ENCODE assay signal across 8 mouse cellular contexts in genomic region chr1:90928575-90928934, GRCm38 (mm10). TPM values are rescaled to one million over a fixed set of nuclear protein-coding genes. Genes with fewer than 3 reads are reported as not detected.
DNase-seq lines count a peak whose midpoint lies in the region; ATAC-seq lines count a peak whose summit lies in the region.

No protein-coding gene starts in this region.

- WGBS in hindbrain, embryonic 14.5 days: 3% methylated on average over 6 of the region's 6 CpGs

- H3K27ac ChIP-seq in hindbrain, embryonic 14.5 days: no peak overlapping the region

- peak overlapping the region; percentile 48 for H3K4me2 ChIP-seq in hindbrain, embryonic 14.5 days (replicated peaks)

- H3K4me3 ChIP-seq in hindbrain, embryonic 14.5 days (replicated peaks; ENCODE audit: low read length): no peak overlapping the region

- H3K36me3 ChIP-seq in hindbrain, embryonic 14.5 days (replicated peaks; ENCODE audit: control insufficient read depth, insufficient read depth): no peaks in the 10 kb centered on the region

- H3K9ac ChIP-seq in hindbrain, embryonic 14.5 days: no peak overlapping the region

- ATAC-seq in hindbrain, embryonic 14.5 days (ENCODE audit: low FRiP score): peak; percentile 71; the same call in 1 of the 2 replicates

- peaks cover 8% of the 10 kb centered on the region; the same call in 1 of the 2 replicates for H3K27me3 ChIP-seq in hindbrain, embryonic 14.5 days (ENCODE audit: control insufficient read depth, insufficient read depth, low read length)

- no peaks in the 10 kb centered on the region for H3K9me3 ChIP-seq in hindbrain, embryonic 14.5 days (ENCODE audit: control insufficient read depth, low read length)

- peak; percentile 10 for DNase-seq in T-cell, adult 2 months (ENCODE audit: low spot score)
- DNase-seq in cerebellum, postnatal 14 days: peak; percentile 88 to 91
- peak; percentile 80 to 91 for DNase-seq in frontal cortex, postnatal 36 days (ENCODE audit: low spot score in 2 of 2)
- peak; percentile 90 for DNase-seq in hindbrain, embryonic 14.5 days (ENCODE audit: low spot score)
- DNase-seq in layer of hippocampus, postnatal 36 days: peak; percentile 80 to 82
- DNase-seq in lung, postnatal 4 days: peak; percentile 85 to 90
- DNase-seq in right cerebral cortex, postnatal 14 days: peak; percentile 86
- DNase-seq in urinary bladder, postnatal 36 days (ENCODE audit: low spot score in 2 of 2): peak; percentile 80 to 88

- H3K4me1 ChIP-seq in hindbrain, embryonic 14.5 days (replicated peaks; ENCODE audit: control insufficient read depth, insufficient read depth, low read length): no peaks in the 10 kb centered on the region; the same call in 1 of the 2 replicates

RNA-seq across cellular contexts. Expression of gene Mlph, which starts 13.7 kb away (rescaled TPM):
- polyA plus RNA-seq in hindbrain, embryonic 14.5 days (2014; fragmentation: Nextera tagmentation; extraction: Ambion mirVana): 0.13 TPM in 2 replicates
- total RNA-seq in layer of hippocampus, postnatal 36 days (2021): 1 to 10 TPM in 1 of 2 experiments, under 1 TPM in 1; 0.60 to 1.8 TPM

RNA-seq across cellular contexts. Expression of gene Prlh, which starts 24.4 kb away (rescaled TPM):
- not detected in 2 replicates for polyA plus RNA-seq in hindbrain, embryonic 14.5 days (2014; fragmentation: Nextera tagmentation; extraction: Ambion mirVana)
- total RNA-seq in layer of hippocampus, postnatal 36 days (2021): not detected

RNA-seq across cellular contexts. Expression of gene Rab17, which starts 40.9 kb away (rescaled TPM):
- polyA plus RNA-seq in hindbrain, embryonic 14.5 days (2014; fragmentation: Nextera tagmentation; extraction: Ambion mirVana): 0.13 TPM in 1 of 2 replicates, not detected in the other
- not detected for total RNA-seq in layer of hippocampus, postnatal 36 days (2021)

Comparison
In these comparisons a context has a peak if more than half of its experiments do, and no peak if none do; other contexts are left out.
1. DNase-seq: peak in every context shown above with its lines; median percentile 90 in hindbrain, embryonic 14.5 days; 90 in cerebellum, postnatal 14 days; 88 in lung, postnatal 4 days; 86 in right cerebral cortex, postnatal 14 days; 86 in frontal cortex, postnatal 36 days; 84 in urinary bladder, postnatal 36 days; 81 in layer of hippocampus, postnatal 36 days; 10 in T-cell, adult 2 months.